ENCODE assay signal across 26 mouse cellular contexts in genomic region chr3:102500031-102500430, GRCm38 (mm10). TPM values are rescaled to one million over a fixed set of nuclear protein-coding genes. Genes with fewer than 3 reads are reported as not detected.
A peak's percentile ranks its signal among the peaks of the same experiment; 100 is the strongest.
DNase-seq lines count a peak whose midpoint lies in the region; ATAC-seq and TF ChIP-seq lines count a peak whose summit lies in the region.
"Had no signal": no experiment of that assay in that cellular context is flagged by ENCODE, and none has a peak within 500 bp of the region (broad histone marks: within the 10 kb centered on the region; RNA-seq: fewer than 3 reads in every experiment).

No protein-coding gene starts in this region.

- peak; percentile 36 for DNase-seq in heart, adult 8-10 months (ENCODE audit: low spot score)
- peak; percentile 4 for DNase-seq in kidney, postnatal 0 days (ENCODE audit: low spot score)
- DNase-seq in kidney, postnatal 25 days: no peak
- no peak for DNase-seq in stomach, postnatal 0 days (ENCODE audit: low spot score)
- DNase-seq: adrenal gland, postnatal 10 days; adrenal gland, postnatal 36 days; B cell, adult 2 months; cerebellum, adult 18-20 months; cerebellum, adult 9-10 months; cerebellum, postnatal 14 days; gastrocnemius, postnatal 10 days; gastrocnemius, postnatal 36 days; heart, postnatal 14 days had no signal

- H3K9ac ChIP-seq in heart, embryonic 12.5 days: no peak overlapping the region
- no peak overlapping the region for H3K9ac ChIP-seq in kidney, postnatal 0 days (ENCODE audit: low read depth, low read length)
- H3K9ac ChIP-seq in stomach, embryonic 16.5 days (ENCODE audit: low read length): no peak overlapping the region
- H3K9ac ChIP-seq in stomach, postnatal 0 days (ENCODE audit: low read length): no peak overlapping the region
- H3K9ac ChIP-seq: forebrain, embryonic 13.5 days; heart, embryonic 13.5 days; hindbrain, embryonic 12.5 days; hindbrain, embryonic 15.5 days had no signal

- no peak overlapping the region for H3K4me3 ChIP-seq in heart, embryonic 12.5 days
- H3K4me3 ChIP-seq in kidney, postnatal 0 days (replicated peaks; ENCODE audit: low read depth, low read length): no peak overlapping the region
- no peak overlapping the region for H3K4me3 ChIP-seq in stomach, embryonic 16.5 days (replicated peaks; ENCODE audit: low read length)
- no peak overlapping the region for H3K4me3 ChIP-seq in stomach, postnatal 0 days (ENCODE audit: low read depth, low read length)
- H3K4me3 ChIP-seq: forebrain, embryonic 10.5 days; forebrain, embryonic 13.5 days; heart, embryonic 13.5 days; hindbrain, embryonic 12.5 days; hindbrain, embryonic 15.5 days had no signal

- no peaks in the 10 kb centered on the region for H3K4me1 ChIP-seq in heart, embryonic 12.5 days (replicated peaks)
- H3K4me1 ChIP-seq in kidney, postnatal 0 days (replicated peaks; ENCODE audit: insufficient read depth, low read length): no peaks in the 10 kb centered on the region
- H3K4me1 ChIP-seq in stomach, embryonic 16.5 days (ENCODE audit: control insufficient read depth, insufficient read depth, low read length): 0 out of 2 replicates have a peak, but pooled peaks cover 3% of the 10 kb centered on the region
- H3K4me1 ChIP-seq in stomach, postnatal 0 days (replicated peaks; ENCODE audit: control insufficient read depth, insufficient read depth): no peaks in the 10 kb centered on the region
- H3K4me1 ChIP-seq: forebrain, embryonic 10.5 days; forebrain, embryonic 13.5 days; heart, embryonic 13.5 days; hindbrain, embryonic 12.5 days; hindbrain, embryonic 15.5 days had no signal

- TF ChIP-seq CTCF in kidney, postnatal 0 days (IDR thresholded peaks at IDR 0.05; ENCODE audit: low read depth): no peak
- no peak for TF ChIP-seq CTCF in stomach, postnatal 0 days (IDR thresholded peaks at IDR 0.05; ENCODE audit: low read depth)

- ATAC-seq in heart, embryonic 12.5 days (ENCODE audit: insufficient number of reproducible peaks, low FRiP score): no peak
- no peak for ATAC-seq in kidney, postnatal 0 days (replicated peaks; ENCODE audit: low FRiP score, low read depth)
- ATAC-seq in stomach, embryonic 16.5 days (ENCODE audit: insufficient read depth, low FRiP score): peak; percentile 33; the same call in 1 of the 2 replicates
- ATAC-seq in stomach, postnatal 0 days (ENCODE audit: low FRiP score, low TSS enrichment): no peak
- ATAC-seq: forebrain, embryonic 13.5 days; forebrain, embryonic 16.5 days; Patski had no signal

- H3K9me3 ChIP-seq in heart, embryonic 12.5 days (replicated peaks): no peaks in the 10 kb centered on the region
- H3K9me3 ChIP-seq in kidney, postnatal 0 days (replicated peaks; ENCODE audit: low read length): no peaks in the 10 kb centered on the region
- no peaks in the 10 kb centered on the region for H3K9me3 ChIP-seq in stomach, embryonic 16.5 days (replicated peaks; ENCODE audit: control insufficient read depth, low read length)
- no peaks in the 10 kb centered on the region for H3K9me3 ChIP-seq in stomach, postnatal 0 days (ENCODE audit: control insufficient read depth, low read length)
- H3K9me3 ChIP-seq: forebrain, embryonic 10.5 days; forebrain, embryonic 13.5 days; G1E; heart, embryonic 13.5 days; hindbrain, embryonic 12.5 days; hindbrain, embryonic 15.5 days had no signal

- 77% methylated on average over 2 of the region's 2 CpGs for WGBS in heart, embryonic 12.5 days
- 40% methylated on average over 2 of the region's 2 CpGs for WGBS in kidney, postnatal 0 days
- 47% methylated on average over 2 of the region's 2 CpGs for WGBS in stomach, embryonic 16.5 days
- 49% methylated on average over 2 of the region's 2 CpGs for WGBS in stomach, postnatal 0 days

- H3K4me2 ChIP-seq in heart, embryonic 12.5 days: no peak overlapping the region
- H3K4me2 ChIP-seq in kidney, postnatal 0 days (ENCODE audit: low read length): no peak overlapping the region
- H3K4me2 ChIP-seq in stomach, embryonic 16.5 days (ENCODE audit: low read depth, low read length): no peak overlapping the region
- no peak overlapping the region for H3K4me2 ChIP-seq in stomach, postnatal 0 days (replicated peaks; ENCODE audit: low read depth)
- H3K4me2 ChIP-seq: forebrain, embryonic 13.5 days; heart, embryonic 13.5 days; hindbrain, embryonic 12.5 days; hindbrain, embryonic 15.5 days had no signal

- TF ChIP-seq EP300 in stomach, postnatal 0 days (optimal IDR thresholded peaks at IDR 0.05): no peak

- no peaks in the 10 kb centered on the region for H3K27me3 ChIP-seq in heart, embryonic 12.5 days (replicated peaks)
- no peaks in the 10 kb centered on the region for H3K27me3 ChIP-seq in kidney, postnatal 0 days (ENCODE audit: insufficient read depth, low read length)
- no peaks in the 10 kb centered on the region for H3K27me3 ChIP-seq in stomach, embryonic 16.5 days (ENCODE audit: control insufficient read depth, insufficient read depth, low read length)
- H3K27me3 ChIP-seq in stomach, postnatal 0 days (ENCODE audit: control insufficient read depth, insufficient read depth, low read length): no peaks in the 10 kb centered on the region
- H3K27me3 ChIP-seq: CH12.LX; forebrain, embryonic 13.5 days; heart, embryonic 13.5 days; hindbrain, embryonic 12.5 days; hindbrain, embryonic 15.5 days; Patski had no signal

- no peak overlapping the region for H3K27ac ChIP-seq in heart, embryonic 12.5 days (ENCODE audit: poor library complexity, severe bottlenecking)
- no peak overlapping the region for H3K27ac ChIP-seq in kidney, postnatal 0 days
- H3K27ac ChIP-seq in stomach, embryonic 16.5 days (ENCODE audit: low read length): no peak overlapping the region
- no peak overlapping the region for H3K27ac ChIP-seq in stomach, postnatal 0 days (replicated peaks)
- H3K27ac ChIP-seq: forebrain, embryonic 10.5 days; forebrain, embryonic 13.5 days; heart, embryonic 13.5 days; hindbrain, embryonic 12.5 days; hindbrain, embryonic 15.5 days had no signal

- H3K36me3 ChIP-seq in heart, embryonic 12.5 days: no peaks in the 10 kb centered on the region
- no peaks in the 10 kb centered on the region for H3K36me3 ChIP-seq in kidney, postnatal 0 days (ENCODE audit: insufficient read depth, low read length)
- H3K36me3 ChIP-seq in stomach, embryonic 16.5 days (ENCODE audit: control insufficient read depth, insufficient read depth, low read length): no peaks in the 10 kb centered on the region
- no peaks in the 10 kb centered on the region for H3K36me3 ChIP-seq in stomach, postnatal 0 days (ENCODE audit: control insufficient read depth, insufficient read depth, low read length)
- H3K36me3 ChIP-seq: forebrain, embryonic 10.5 days; G1E; heart, embryonic 13.5 days; hindbrain, embryonic 12.5 days; hindbrain, embryonic 15.5 days had no signal

RNA-seq across cellular contexts. Expression of gene Ngf, which starts 30.3 kb away (rescaled TPM):
- total RNA-seq in heart, adult 8-10 months (2022): 1 to 10 TPM; 4.2 to 7.9 (median 6.4) TPM
- 0.26 and 0.42 TPM in 2 replicates for polyA plus RNA-seq in heart, embryonic 12.5 days (2016; fragmentation: Nextera tagmentation; extraction: Ambion mirVana)
- 3.0 TPM in 2 replicates for polyA plus RNA-seq in kidney, postnatal 0 days (2015; fragmentation: Nextera tagmentation; extraction: Ambion mirVana)
- 4.3 and 5.6 TPM in 2 replicates for polyA plus RNA-seq in stomach, embryonic 16.5 days (2015; fragmentation: Nextera tagmentation; extraction: Ambion mirVana)
- 1.6 and 2.0 TPM in 2 replicates for polyA plus RNA-seq in stomach, postnatal 0 days (2015; fragmentation: Nextera tagmentation; extraction: Ambion mirVana)
- total RNA-seq: CH12.LX; granulocyte monocyte progenitor cell, adult 5-6 weeks; hematopoietic stem cell, adult 5-6 weeks had no signal
- polyA plus RNA-seq: G1E, Patski had no signal

Comparison
In these comparisons a context has a peak if more than half of its experiments do, and no peak if none do; other contexts are left out.
1. DNase-seq: peak in heart, adult 8-10 months (single experiment) and kidney, postnatal 0 days (single experiment); none in kidney, postnatal 25 days (0 of 2) and stomach, postnatal 0 days (single experiment).